Mouse (Mus musculus) C2C12 (cell line): ENCODE measurements at regions not wholly inside any gene's neighbourhood (a gene's known extent, or its start where the extent isn't known, plus 50 kb on each side); places are given as distances from the start of the nearest gene placed in this dataset.

Source experiments
- CEBPB ChIP-seq: IDR thresholded peaks from one replicate; pipeline ENCODE4 v1.6.1; 2011; ENCODE audit warnings: low read depth, mild to moderate bottlenecking, control low read depth, moderate library complexity
- CTCF ChIP-seq: IDR thresholded peaks from one replicate; pipeline ENCODE4 v1.5.1; 2011; ENCODE audit not compliant: control insufficient read depth, insufficient read depth, insufficient read length
- FOSL1 ChIP-seq: IDR thresholded peaks from one replicate; pipeline ENCODE4 v1.8.0; 2011; ENCODE audit warnings: mild to moderate bottlenecking, low read length; ENCODE audit not compliant: poor library complexity, insufficient read depth, severe bottlenecking
- MAX ChIP-seq: IDR thresholded peaks from one replicate; pipeline ENCODE4 v1.6.1; 2011; ENCODE audit warnings: mild to moderate bottlenecking, control low read depth
- MYOD1 ChIP-seq: IDR thresholded peaks from one replicate; pipeline ENCODE4 v1.6.1; 2011; ENCODE audit warnings: low read depth; ENCODE audit not compliant: control insufficient read depth, insufficient read length
- MYOG ChIP-seq: IDR thresholded peaks from one replicate; pipeline ENCODE4 v1.6.1; 2011; ENCODE audit not compliant: control insufficient read depth, insufficient read length; ENCODE audit errors: extremely low read depth
- USF1 ChIP-seq: IDR thresholded peaks from one replicate; pipeline ENCODE4 v1.6.1; 2011; ENCODE audit warnings: low read depth, mild to moderate bottlenecking, control low read depth, moderate library complexity

DNA sequence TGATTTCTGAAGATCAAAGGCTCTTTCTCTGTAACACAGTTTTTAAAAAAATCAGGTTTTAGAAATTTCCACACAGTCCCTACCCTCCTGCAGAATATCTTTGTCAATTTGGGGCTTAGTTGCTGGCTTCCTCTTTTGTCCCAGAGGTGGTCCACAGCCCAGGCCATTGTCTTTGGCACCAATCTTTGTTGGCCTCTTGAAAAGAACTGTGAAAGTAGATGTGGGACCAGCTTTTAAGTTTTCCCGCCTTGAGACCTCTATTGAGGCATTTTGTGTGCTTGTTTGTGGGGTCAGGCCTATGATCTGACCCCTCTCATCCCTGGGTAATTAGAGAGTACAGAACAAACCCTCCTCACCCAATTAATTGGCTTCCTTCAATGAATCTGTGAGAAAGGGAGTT lies 523.9 kb upstream of the Tnc start:
- TF ChIP-seq CTCF (no peak), USF1 (no peak), MAX (no peak), MYOD1 (no peak), MYOG (no peak), CEBPB (no peak), FOSL1 (no peak)
